Mouse (Mus musculus): ENCODE measurements at regions not wholly inside any gene's neighbourhood (a gene's known extent, or its start where the extent isn't known, plus 50 kb on each side); places are given as distances from the start of the nearest gene placed in this dataset.
A peak's percentile ranks its signal among the peaks of the same experiment; 100 is the strongest.

DNA sequence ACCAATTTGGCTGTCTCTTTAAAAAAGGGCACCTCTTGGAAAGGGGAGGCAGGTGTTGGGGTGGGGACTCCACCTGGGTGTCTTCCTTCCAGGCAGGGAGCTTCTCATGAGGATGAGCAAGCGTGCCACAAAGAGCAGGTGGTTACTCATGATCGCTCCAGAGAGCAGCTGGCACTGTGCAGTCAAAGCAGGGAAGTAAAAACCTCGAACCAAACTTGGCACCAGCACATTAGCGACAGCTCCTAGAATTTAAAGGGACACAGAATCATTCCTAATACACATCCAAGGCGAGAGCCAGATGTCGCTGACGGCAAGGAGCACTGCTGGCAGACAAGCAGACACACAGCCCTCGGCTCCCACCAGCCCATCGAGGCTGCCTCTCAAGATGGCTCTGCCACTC is 70.4 kb downstream of the Irx5 start:
- DNase-seq (ENCODE audit: low read depth), result peak; percentile 56
- no peak for TF ChIP-seq POLR2A (IDR thresholded peaks at IDR 0.05; ENCODE audit: borderline replicate concordance, extremely low read depth, insufficient read depth, insufficient read length, poor library complexity, severe bottlenecking)
- TF ChIP-seq CTCF (IDR thresholded peaks at IDR 0.05; ENCODE audit: borderline replicate concordance, extremely low read depth, insufficient read depth, insufficient read length), result no peak

GRCm38 (mm10) chr8:92437075-92437663 is 79.7 kb downstream of the Irx5 start:
- DNase-seq (ENCODE audit: low read depth), result no peak
- no peak for TF ChIP-seq POLR2A (IDR thresholded peaks at IDR 0.05; ENCODE audit: borderline replicate concordance, extremely low read depth, insufficient read depth, insufficient read length, poor library complexity, severe bottlenecking)
- TF ChIP-seq CTCF (IDR thresholded peaks at IDR 0.05; ENCODE audit: borderline replicate concordance, extremely low read depth, insufficient read depth, insufficient read length), result no peak

- TF ChIP-seq CTCF (IDR thresholded peaks at IDR 0.05; ENCODE audit: borderline replicate concordance, extremely low read depth, insufficient read depth, insufficient read length) (no peak), POLR2A (IDR thresholded peaks at IDR 0.05; ENCODE audit: borderline replicate concordance, extremely low read depth, insufficient read depth, insufficient read length, poor library complexity, severe bottlenecking) (no peak)
- DNase-seq (ENCODE audit: low read depth), result no peak
Measured at GRCm38 (mm10) chr8:92438294-92438693, 80.9 kb downstream of the Irx5 start.

DNA sequence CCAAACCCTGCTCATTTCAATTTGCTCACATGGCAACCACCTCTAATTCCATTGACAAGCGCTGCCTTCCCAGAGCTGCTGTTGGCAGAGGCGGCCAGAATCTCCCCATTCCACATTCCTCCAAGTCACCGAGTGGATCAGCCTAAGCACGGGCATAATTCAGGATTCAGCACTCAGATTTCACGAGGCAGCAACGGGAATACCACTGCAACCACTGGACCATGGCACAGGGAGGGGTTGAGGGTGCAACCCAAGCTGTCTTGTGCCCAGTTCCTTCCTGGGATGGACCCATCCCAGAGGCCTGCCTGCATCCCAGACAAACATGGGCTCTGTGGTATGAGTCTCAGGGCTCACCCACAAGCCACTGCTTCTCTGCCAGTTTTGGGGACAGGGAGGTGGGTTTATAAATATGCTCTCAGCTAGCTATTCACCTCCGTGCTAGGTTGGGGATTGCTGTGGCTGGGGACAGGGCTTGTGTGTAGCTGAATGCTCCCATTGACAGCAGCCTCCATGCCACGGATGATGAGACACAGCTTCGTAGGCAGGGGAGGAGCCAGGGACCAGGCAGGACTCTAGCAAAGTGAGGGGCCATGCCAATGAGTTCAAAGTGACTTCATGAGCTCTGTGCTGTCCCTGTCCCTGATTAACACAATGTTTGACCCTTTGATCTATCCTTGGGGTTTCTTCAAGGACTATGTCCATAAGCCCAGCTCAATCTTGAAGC is 82.5 kb downstream of the Irx5 start:
- TF ChIP-seq CTCF (IDR thresholded peaks at IDR 0.05; ENCODE audit: borderline replicate concordance, extremely low read depth, insufficient read depth, insufficient read length), result no peak
- no peak for TF ChIP-seq POLR2A (IDR thresholded peaks at IDR 0.05; ENCODE audit: borderline replicate concordance, extremely low read depth, insufficient read depth, insufficient read length, poor library complexity, severe bottlenecking)
- DNase-seq (ENCODE audit: low read depth), result peak; percentile 46

DNA sequence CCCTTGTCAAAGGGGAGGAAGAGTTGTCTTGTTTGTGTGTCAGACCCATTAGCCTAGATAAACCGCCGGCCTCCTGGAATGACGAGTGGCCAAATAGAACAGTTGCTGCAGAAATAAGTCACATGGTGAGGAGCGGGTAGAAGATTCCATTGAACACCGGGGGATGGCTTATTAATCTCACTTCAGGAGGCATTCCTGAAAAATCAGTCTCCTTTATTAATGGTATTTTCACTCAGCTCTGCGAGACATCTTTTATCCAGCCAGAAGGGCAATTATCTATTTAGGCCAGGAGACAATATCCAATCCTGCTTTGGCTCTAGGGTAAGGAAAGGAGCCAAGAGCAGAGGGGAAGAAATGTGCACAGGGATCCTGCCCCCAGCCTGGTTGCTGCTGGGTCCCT is 84.7 kb downstream of the Irx5 start:
- TF ChIP-seq CTCF (IDR thresholded peaks at IDR 0.05; ENCODE audit: borderline replicate concordance, extremely low read depth, insufficient read depth, insufficient read length) (no peak), POLR2A (IDR thresholded peaks at IDR 0.05; ENCODE audit: borderline replicate concordance, extremely low read depth, insufficient read depth, insufficient read length, poor library complexity, severe bottlenecking) (no peak)
- DNase-seq (ENCODE audit: low read depth), result peak; percentile 47

DNA sequence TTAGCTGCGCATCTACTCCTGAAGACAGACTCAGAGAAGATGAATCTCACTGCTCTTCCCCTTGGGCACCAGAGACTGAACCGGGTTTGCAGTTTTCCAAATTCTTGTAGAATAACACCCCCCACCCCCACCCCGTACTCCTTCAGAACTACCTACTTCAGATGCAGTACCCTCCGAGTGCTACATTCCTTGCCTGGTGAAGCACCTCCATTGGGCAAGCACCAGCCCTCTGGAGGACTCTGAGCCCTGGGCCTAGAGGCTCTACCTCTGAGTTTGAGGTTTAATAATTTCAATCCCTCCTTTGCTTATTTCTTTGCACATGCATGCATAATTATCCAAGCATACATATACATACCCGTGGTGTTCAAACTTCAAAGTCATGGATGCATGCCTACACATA is 101.9 kb downstream of the Irx5 start:
- TF ChIP-seq CTCF (IDR thresholded peaks at IDR 0.05; ENCODE audit: borderline replicate concordance, extremely low read depth, insufficient read depth, insufficient read length) (no peak), POLR2A (IDR thresholded peaks at IDR 0.05; ENCODE audit: borderline replicate concordance, extremely low read depth, insufficient read depth, insufficient read length, poor library complexity, severe bottlenecking) (no peak)
- DNase-seq (ENCODE audit: low read depth), result no peak

DNA sequence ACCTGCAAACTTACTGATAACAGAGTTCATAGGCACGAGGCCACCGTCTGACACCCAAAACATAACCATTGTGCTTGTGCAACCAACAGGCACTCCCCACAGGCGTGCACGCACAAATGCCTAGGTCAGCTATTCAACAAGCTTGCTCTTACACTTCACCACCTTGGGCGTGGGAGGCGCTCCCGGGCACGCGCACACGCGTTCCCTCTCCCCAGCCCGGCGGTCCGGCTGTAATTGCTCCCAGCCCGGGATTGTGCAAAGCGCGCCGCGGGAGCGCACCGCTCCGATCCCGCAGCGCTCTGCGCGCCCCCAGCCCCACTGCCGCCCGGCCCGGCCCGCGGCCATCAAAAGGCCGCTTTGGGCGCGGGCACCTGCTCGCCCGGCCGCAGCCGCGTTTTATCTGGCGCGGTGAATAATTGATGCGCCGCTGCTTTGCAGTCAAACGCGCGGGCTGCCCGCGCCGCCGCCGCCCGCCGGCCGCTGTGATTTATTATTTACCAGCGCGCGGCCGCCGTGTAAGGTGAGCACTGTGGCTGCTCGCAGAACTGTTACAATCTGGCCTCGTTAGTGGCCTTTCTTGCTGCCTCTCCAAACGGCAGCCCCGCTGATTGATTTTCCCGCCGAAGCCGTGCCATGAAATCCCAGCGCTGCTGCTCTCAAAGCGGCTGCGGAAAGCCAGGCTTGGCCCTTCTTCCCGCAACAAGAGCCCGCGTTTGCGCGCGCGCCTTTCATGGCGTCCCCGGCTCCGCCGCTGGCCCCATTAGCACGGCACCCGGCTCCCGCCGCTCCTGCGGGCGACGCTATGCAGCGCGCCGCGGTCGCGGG is 102.9 kb downstream of the Irx5 start:
- peak; percentile 81 for DNase-seq (ENCODE audit: low read depth)
- no peak; the same call in 1 of the 2 replicates for TF ChIP-seq CTCF (IDR thresholded peaks at IDR 0.05; ENCODE audit: borderline replicate concordance, extremely low read depth, insufficient read depth, insufficient read length)
- TF ChIP-seq POLR2A (IDR thresholded peaks at IDR 0.05; ENCODE audit: borderline replicate concordance, extremely low read depth, insufficient read depth, insufficient read length, poor library complexity, severe bottlenecking), result 0 out of 2 replicates have a peak, but pooled peaks have one; percentile 28

DNA sequence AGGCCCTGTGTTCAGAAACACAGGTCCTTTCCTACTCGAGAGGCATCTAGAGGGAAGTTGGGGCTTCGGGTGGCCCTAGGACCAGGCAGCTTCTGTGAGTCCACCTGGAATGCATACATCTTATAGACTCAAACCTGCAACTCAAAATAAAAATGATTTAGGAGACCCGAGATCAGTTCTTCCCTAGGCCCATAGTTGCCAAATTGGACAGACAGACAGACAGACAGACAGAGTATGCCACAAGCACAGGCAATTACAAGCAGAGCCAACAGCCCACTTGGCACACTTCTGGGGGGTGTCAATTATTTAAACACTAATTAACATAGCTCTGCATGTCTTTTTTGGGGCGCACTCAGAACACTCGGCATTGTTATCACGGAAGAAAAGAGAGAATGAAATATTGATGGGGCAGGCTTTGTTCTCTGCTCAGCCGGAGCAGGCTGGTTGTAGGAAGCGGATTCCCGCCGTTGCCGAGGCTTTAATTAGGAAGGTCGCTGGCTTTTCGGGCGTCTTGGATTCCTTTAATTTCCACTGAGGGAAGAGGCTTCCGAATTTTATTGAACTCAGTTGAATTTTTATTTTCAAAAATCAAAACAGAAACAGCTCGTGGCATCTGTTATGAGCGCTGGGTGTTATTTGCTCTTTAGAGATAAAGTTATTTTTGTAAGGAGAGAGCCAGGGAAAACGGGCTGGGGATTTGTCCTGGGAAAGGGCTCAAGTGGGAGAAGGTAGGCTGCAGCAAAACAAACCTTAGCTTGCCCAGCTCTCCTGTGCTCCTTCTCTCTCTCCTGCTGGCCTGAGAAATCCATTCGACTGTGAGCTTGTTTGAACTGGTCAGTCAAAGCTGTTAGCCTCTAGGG is 111.9 kb downstream of the Irx5 start:
- DNase-seq (ENCODE audit: low read depth), result peak; percentile 84
- no peak for TF ChIP-seq CTCF (IDR thresholded peaks at IDR 0.05; ENCODE audit: borderline replicate concordance, extremely low read depth, insufficient read depth, insufficient read length)
- no peak for TF ChIP-seq POLR2A (IDR thresholded peaks at IDR 0.05; ENCODE audit: borderline replicate concordance, extremely low read depth, insufficient read depth, insufficient read length, poor library complexity, severe bottlenecking)

DNA sequence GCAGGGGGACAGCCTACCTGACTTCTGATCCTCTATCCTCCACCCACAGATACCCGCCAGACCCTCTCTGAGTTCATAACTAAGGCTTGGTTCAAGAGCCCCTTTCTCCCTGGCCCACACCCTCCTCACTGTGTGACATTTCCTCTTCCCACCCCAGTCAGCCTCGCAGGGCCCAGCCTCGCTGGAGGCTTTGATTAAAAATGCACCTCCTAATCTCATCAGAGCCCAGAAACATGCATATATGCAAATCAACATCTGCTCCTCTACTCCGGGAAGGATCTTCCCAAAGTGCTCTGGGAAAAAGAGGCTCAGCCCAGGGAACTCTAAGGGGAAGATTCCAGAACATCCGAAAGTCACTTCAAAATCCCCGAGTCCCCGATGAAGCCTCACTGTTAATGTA is 114.8 kb downstream of the Irx5 start:
- TF ChIP-seq POLR2A (IDR thresholded peaks at IDR 0.05; ENCODE audit: borderline replicate concordance, extremely low read depth, insufficient read depth, insufficient read length, poor library complexity, severe bottlenecking), result no peak
- no peak for TF ChIP-seq CTCF (IDR thresholded peaks at IDR 0.05; ENCODE audit: borderline replicate concordance, extremely low read depth, insufficient read depth, insufficient read length)
- peak; percentile 61 for DNase-seq (ENCODE audit: low read depth)

GRCm38 (mm10) chr8:92472817-92473216 is 115.4 kb downstream of the Irx5 start:
- no peak for DNase-seq (ENCODE audit: low read depth)
- TF ChIP-seq CTCF (IDR thresholded peaks at IDR 0.05; ENCODE audit: borderline replicate concordance, extremely low read depth, insufficient read depth, insufficient read length), result no peak
- TF ChIP-seq POLR2A (IDR thresholded peaks at IDR 0.05; ENCODE audit: borderline replicate concordance, extremely low read depth, insufficient read depth, insufficient read length, poor library complexity, severe bottlenecking), result no peak

All from brain, embryonic 14.5 days (tissue).